Mouse (Mus musculus): ENCODE data around the gene Ube4a. TPM values are rescaled to one million over a fixed set of nuclear protein-coding genes. Genes with fewer than 3 reads are reported as not detected.

The Ube4a gene
- total RNA-seq, 1 experiment from 2014 or later = 100 TPM

DNA sequence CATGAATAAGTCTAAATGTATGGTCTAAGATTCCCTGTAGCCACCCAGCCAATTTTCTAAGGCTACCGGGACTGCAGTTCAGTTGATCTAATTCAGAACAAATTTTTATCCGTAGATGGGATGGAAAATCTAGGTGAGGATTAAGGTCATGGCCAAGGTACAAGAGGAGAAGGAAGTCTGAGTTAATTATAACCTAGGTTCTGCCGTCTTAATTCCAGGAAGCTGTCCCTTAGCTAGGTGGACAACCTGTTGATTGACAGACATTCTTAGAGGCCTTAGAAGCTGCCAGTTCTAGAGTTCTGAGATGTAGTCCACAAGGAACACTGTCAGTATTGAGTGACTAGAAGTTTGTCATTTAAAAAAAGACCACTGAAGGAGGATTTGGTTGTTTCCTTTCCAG, 65.7 kb downstream of the Ube4a start:
- no peak for DNase-seq

DNA sequence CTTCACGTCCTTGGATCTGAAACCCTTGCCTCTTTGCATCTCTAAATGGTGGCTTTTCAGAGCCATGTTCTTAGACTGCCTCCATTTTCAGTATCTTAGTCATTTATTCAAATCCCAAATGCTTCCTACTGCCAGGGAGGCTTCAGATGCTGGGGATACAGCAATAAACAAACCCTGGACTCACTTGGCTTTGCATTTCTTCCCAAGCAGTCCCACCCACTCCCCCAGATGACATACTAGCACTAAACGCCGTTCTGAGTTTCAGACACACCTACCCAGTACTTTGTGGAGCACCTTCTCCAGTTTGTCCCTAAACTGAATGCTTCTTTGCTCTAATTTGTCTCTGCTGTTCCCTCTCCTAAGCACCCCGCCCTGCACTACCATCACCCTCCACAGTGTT, 68.4 kb downstream of the Ube4a start:
- DNase-seq = no peak

DNA sequence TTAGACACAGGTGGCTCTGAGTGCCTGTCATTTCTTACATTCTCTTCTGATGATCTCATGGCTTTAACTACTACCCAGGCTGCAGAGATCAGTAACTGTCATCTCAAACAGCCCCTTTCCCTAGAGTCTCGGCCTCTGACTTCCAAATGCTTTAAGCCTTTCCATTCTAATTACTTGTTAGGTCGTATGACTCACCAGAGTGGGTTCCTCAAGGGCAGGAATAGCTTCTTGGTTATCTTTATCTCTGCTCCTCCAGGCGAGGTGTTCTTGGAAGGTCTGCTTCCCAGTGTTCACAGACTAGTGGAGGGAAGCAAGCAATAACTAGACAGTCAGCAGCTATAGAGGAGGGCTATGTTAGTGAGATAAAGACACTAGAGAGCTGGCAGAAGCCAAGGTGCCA, 72.7 kb downstream of the Ube4a start:
- DNase-seq = no peak

DNA sequence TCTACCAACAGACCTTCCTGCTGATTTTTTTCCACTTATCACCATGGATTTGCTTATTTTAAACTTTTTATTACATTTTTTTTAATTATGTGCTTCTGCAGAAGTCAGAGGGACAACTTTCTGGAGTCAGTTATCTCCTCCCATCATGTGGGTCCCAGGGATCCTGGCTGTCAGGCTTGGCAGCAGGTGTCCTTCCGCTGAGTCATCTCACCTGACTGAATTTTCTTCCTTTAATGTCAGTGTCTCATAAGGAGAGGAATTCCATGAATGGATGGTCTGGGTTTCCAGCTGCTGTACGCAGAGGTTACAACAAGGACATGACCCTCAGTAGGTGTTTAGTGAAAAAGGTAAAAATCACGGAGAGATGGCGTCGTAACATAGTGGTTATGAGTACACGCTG, 74.2 kb downstream of the Ube4a start:
- DNase-seq = no peak

DNA sequence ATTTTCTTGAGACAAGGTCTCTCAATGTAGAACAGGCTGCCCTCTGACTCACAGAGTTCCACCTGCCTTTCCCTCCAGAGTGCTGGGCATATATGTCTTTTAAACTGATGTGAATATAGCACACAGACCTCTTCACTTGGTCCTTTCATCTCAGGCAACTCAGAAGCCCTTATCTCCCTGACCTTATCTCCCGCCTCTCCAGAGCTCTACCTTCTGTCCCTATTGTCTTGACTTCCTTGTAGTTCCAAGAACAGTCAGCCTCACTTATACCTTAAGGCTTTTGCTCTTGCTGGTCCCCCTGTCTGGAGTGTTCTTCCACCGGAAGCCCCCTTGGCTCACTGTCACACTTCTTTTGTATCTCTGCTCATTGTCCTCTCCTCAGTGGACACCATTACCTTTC, 75.3 kb downstream of the Ube4a start:
- no peak for DNase-seq

DNA sequence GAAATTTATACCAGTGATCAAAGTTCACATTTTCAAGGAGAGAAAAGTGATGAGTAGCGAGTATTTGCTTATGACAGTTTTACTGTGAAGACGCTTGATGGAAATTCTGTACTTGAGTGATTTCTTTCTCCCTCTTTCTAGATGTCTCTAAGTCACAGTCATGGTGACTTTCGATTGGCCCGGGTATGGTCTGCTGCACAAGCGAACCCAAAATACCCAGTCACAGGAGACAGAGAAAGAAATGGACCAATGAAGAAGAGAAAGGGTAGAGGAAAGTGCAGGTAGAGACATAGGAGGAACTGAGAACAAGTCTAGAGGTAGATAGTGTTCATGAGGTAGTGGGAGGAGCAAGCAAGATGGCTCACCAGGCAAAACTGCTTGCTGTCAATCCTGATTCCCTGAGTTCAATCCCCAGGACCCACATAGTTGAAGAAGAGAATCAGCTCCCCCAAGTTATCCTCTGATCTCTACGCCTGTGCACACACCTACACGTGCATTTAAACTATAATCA, 77.2 kb downstream of the Ube4a start:
- no peak for DNase-seq

DNA sequence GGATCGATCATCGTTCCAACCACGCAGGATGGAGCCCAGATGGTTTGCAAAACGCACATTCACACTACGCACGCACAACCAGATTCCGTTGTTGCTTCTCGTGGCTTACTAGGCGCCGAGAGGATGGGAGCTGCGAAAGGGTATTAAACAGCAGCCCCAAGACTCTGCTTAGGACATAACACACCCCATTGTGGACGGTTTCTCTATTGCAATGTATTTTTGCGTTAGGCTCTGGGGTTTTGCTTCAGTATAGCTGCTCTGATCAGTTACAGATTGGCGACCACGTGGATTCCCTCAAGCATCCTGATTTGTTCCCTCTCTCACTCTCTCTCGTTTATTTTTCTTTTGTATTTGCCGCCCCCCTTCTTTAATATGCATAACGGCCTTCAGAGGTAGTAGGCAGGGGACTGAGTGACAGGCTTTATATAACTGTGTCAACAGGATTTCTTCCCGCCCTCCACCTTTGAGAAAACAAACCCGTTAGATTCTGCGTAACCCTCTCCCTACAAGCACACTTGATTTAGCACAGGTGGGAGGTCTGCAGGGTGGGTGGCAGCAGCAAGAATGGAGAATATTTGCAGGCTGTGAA, 82.3 kb downstream of the Ube4a start:
- DNase-seq = no peak

DNA sequence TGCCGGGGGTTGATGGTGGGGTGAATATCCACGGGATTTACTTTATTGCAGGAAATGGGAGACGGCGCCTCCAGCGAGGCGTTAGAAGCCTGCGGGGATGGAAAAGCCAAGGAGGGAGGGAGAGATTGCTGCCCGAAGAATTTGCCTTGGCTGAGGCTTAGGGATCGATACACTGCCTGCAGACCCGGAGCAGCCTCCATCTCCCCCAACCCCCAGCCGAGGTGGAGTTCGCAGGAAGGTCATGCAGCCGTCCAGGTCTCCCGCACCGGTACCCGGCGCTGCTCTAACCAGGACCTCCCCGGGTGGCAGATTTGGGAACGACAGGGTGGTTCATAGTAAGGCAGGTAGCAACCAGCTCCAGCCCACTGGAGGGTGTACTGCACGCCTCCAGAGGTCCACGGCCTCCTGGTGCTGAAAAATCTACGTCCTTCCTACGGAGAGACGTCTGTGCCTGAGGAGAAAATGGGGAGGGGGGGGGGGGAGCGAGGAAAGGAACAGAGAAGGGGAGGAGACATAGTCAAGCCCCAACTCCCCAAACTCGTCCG, 82.9 kb downstream of the Ube4a start:
- DNase-seq = peak; percentile 80

DNA sequence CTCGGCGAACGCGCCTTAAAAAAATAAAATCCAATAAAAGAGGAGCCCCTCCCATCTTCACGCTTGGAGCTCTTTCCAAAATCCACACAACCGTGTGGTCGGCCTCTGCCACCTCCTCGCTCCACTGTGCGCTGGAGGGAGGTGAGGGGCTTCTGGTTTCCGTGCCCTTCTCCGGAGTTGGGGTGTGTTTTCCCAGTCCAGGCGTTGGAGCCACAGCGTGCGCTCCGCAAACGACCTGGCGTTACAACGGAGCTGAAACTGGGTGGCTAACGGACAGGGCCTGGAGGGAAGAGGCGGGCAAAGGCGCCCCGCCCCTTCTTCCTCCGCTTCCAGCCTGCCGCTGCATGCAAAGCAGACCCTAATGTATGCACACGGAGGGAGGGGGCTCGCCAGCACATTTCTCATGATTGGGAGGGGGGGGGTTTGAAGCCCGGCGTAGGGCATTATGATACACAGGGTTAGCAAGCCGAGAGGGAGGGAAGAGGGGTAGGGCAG, 83.4 kb downstream of the Ube4a start:
- peak; percentile 79 for DNase-seq

DNA sequence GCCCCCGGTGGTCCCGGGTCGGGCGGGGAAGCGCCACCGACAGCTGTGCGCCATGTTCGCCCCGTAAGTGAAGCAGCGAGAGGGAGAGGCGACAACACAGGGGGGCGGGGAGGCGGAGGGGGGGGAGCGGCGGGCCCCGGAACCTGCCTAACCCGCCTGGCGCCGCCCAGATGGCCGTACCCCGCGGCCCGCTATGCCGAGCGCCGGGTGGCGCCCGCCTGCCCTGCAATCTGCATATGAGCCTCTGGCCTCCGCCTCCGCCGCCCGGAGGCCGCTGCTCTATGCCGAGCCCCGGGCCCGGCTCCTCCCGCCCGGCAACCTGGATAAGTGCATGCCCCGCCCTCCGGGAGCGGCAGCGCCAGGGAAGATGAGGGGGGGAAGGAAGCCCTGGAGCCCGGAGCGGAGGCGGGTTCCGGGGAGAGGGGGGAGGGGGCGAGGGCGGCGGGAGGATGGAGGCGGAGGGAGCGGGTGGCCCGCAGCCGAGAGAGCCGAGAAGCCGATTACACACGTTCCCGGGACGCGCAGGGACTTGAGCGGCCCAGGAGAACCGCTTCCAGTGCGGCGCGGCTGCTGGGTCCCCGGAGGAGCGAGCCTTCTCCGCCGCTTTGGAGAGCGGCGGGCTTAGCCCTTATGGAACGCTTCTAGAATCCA, 84.1 kb downstream of the Ube4a start, which contains the start of gene Kmt2a:
Kmt2a (minus strand) TSS at position 76 of the 651 bp plus-strand sequence.
- DNase-seq = peak; percentile 99

DNA sequence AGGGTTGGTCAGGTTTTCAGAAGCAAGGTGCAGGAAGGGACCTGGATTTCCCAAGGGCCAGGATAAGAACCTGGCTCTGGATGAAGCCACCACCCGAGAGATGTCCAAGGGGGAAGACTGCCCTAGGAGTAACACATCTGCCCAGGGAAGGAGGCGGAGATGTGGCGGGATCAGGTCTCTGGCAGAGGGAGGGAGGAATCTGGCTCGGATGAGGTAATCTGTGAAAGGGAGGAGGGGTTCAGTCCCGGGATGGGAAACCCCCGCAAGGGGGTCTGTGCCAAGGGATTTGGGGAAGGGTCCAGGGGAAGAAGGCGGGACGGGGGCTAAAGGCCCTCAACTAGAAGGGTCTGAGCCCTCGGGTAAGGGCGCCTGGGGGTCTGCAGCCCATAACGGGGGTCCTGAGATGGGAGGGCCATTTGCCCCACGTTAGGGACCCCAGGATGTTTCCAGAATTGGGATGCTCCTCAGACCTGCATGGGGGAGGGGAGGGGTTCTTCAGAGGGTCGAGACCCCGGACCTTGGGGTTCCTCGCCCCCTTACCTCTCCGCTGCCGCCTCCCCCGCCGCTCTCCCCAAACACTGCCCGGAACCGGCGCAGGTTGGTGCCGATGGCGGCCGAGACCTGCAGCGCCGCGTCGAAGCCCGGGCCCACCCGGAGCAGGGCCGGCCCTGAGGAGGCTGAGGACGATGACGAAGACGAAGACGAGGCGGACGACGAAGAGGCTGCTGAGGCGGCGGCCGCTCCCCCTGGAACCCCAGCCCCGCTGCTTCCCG, 84.9 kb downstream of the Ube4a start:
- peak; percentile 48 for DNase-seq

DNA sequence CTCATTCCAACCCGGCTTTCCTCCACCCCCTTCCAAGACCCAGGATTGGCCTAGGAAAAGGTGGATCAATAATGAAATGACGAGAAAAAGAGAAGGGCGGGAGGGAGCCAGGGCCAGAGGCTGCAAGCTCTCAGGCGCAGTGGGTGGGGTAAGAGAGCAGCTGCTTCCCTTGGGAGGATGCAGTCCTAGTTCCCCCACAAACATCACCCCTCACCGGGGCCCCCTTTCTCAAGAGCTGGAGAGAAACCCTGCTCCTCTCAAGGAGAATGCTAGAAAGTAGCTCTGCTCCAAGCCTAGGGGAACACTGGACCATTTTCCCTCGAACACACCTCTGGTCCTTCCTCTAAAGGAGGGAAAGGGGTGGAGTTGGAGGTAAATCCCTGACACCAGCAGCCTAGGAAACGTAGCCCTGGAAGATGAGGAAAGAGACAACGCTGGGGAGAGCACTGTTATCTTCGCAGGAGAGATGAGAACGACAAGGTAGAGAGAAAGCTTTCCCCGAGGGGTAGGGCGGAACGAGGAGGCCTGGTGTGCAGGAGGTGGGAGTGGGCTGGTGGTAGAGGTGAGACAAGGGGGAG, 85.6 kb downstream of the Ube4a start:
- peak; percentile 25 for DNase-seq

DNA sequence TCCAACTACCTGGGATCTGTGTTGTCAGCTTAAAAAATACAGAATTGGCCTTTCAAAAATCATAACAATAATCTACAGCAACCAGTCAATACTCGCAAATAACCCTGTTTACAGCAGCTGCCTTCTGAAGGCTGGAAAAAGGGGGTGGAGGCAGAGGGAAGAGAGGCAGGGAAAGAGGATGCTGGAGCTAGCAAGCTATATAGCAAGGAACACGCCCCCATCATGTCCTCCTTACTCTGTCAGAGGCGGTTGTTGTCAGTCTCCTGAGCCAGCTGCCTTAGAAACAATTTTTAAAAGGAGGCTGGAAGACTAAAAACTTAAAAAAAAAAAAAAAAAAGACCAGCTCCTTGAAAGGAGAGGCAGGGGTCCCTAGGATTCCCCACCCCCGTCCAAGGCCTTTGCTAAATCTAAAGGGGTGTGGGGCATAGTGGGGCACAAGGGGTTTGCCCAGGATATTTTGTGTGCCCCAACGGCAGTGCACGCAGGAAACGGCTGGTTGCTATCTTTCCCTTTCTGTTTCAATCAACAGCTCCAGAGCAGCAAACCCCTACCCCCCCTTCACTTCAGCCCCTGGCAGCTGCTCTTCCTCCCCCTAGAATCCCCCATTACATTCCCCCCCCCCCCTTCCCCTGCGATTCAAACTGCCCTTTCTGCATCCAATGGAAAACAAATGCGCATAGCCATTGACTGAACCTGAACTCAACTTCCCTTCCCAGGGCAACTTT, 86.5 kb downstream of the Ube4a start:
- DNase-seq = peak; percentile 18

DNA sequence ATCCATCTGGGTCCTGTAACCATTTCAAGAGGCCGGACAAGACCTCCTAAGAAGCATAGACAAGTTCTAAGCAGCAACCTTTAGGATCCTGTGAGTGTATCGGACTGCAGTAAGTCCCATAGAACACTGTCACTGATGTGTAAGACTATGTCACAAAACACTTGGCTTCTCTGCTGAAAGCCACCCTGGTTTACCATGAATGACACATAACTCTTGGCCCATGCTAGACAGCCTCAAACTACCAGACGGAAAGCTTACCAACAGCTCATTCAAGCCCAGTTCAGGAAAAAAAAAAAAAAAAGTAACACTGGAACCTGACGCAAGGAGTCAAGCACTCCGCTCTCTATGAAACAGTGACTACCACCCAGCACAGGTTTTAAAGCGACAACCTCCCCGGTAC, 87.7 kb downstream of the Ube4a start:
- peak; percentile 9 for DNase-seq

DNA sequence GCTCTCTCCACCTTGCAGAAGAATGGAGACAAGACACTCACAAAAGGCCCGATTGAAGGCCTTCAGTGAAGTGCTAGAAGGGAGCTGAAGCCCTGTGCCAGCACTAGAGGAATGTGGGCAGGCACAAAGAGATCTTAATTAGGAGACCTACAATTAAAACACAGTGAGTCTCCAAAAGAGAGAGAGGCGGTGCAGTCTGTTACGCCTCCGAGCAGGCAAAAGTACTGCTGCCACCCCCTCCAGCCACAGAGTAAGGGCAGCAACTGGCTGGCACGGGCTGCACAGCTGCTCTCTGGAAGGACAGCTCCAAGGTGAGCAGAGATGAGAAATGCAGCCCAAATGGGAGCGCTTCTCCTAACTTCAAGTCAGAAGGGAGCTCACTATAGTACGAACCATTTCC, 89.9 kb downstream of the Ube4a start:
- peak; percentile 78 for DNase-seq

DNA sequence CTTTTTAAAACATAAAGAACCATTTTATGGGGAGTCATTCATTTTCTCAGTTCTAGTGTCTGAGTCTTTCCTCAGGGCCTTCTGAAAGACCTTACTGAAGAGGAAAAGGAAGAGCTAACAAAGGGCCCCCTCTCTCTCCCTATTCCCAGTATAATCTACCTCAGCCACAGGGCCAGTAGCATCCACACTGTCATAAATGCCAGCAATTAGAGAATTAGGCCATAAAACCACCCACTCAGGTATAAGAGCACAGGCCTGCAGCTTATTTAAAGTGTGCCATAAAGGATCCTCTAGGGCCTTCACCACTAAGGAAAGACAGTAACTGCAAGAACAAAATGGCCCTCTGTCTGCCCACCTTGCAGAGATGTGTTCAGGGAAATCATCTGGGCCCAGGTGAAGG, 91.2 kb downstream of the Ube4a start:
- no peak for DNase-seq

DNA sequence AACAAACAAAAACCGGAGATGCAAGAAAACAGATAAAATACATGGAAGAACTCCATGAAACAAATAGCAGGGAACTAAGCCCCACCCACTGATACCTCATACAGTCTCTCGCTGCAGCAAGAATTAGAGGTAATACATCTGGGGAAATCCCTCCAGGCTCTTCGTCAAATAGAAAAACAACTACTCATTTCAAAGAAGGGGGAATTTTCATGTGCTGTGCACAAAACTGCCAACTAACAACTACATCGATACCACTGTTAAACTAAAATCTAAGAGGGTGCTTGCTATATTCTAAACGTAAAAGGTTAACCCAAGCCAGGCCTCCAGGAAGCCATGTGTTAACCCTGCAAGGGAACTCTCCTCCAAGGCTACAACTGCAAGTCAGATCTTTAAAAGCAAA, 91.7 kb downstream of the Ube4a start:
- no peak for DNase-seq

All from adrenal gland, postnatal 14 days (tissue).